Mouse (Mus musculus) cerebellum, adult 18-20 months (tissue): ENCODE measurements around the gene 1700022I11Rik.
"Not testable (repeated sequence)": the region's sequence is repeated elsewhere in the genome, so short reads cannot be mapped to it uniquely, and the experiment has no call there.

Experiments
- DNase-seq, 2 experiments: peaks; one replicate each; pipeline ENCODE4 v3.0.0; 2021

Gene 1700022I11Rik

GRCm38 (mm10) chr4:42952563-42952962 is 16.8 kb upstream of the 1700022I11Rik start:
- DNase-seq = peak; percentile 38 to 43

GRCm38 (mm10) chr4:42953435-42954094 is 15.8 kb upstream of the 1700022I11Rik start:
- DNase-seq = peak; percentile 51 to 54

GRCm38 (mm10) chr4:42954297-42954696 is 15.1 kb upstream of the 1700022I11Rik start:
- peak; percentile 80 to 89 for DNase-seq

- no peak for DNase-seq
Measured at GRCm38 (mm10) chr4:42955200-42955599, 14.2 kb upstream of the 1700022I11Rik start.

- no peak for DNase-seq
Measured at GRCm38 (mm10) chr4:42956581-42956980, 12.8 kb upstream of the 1700022I11Rik start.

- DNase-seq = no peak
Measured at GRCm38 (mm10) chr4:42957306-42957705, 12.1 kb upstream of the 1700022I11Rik start.

- no peak for DNase-seq
Measured at GRCm38 (mm10) chr4:42957979-42958378, 11.4 kb upstream of the 1700022I11Rik start.

- DNase-seq = no peak
Measured at GRCm38 (mm10) chr4:42958942-42959341, 10.5 kb upstream of the 1700022I11Rik start.

- no peak for DNase-seq
Measured at GRCm38 (mm10) chr4:42959382-42959781, 10.0 kb upstream of the 1700022I11Rik start.

- peak; percentile 67 to 69 for DNase-seq
Measured at GRCm38 (mm10) chr4:42961592-42961991, 7.8 kb upstream of the 1700022I11Rik start.

GRCm38 (mm10) chr4:42963480-42963879 is 5.9 kb upstream of the 1700022I11Rik start:
- no peak for DNase-seq

- peak; percentile 38 to 65 for DNase-seq
Measured at GRCm38 (mm10) chr4:42965039-42965719, 4.2 kb upstream of the 1700022I11Rik start.

- no peak for DNase-seq
Measured at GRCm38 (mm10) chr4:42972952-42973351, 3.5 kb downstream of the 1700022I11Rik start.

GRCm38 (mm10) chr4:42973868-42974267 is 4.5 kb downstream of the 1700022I11Rik start:
- DNase-seq = no peak

- no peak for DNase-seq
Measured at GRCm38 (mm10) chr4:42978062-42978461, 8.7 kb downstream of the 1700022I11Rik start.

- DNase-seq = not testable (repeated sequence)
Measured at GRCm38 (mm10) chr4:42980467-42980866, 11.1 kb downstream of the 1700022I11Rik start.

- no peak for DNase-seq
Measured at GRCm38 (mm10) chr4:42988296-42988695, 18.9 kb downstream of the 1700022I11Rik start.

GRCm38 (mm10) chr4:42998022-42998421 is 28.6 kb downstream of the 1700022I11Rik start:
- no peak for DNase-seq

GRCm38 (mm10) chr4:42999451-43000140 is 30.2 kb downstream of the 1700022I11Rik start:
- peak; percentile 68 to 78 for DNase-seq

GRCm38 (mm10) chr4:43000141-43000986 is 31.0 kb downstream of the 1700022I11Rik start, which contains the start of gene Vcp:
Gene Vcp, minus strand, starts transcription at chr4:43000507.
- DNase-seq = peak; percentile 98 to 99

GRCm38 (mm10) chr4:43001272-43001671 is 31.9 kb downstream of the 1700022I11Rik start:
- DNase-seq = no peak

- no peak for DNase-seq
Measured at GRCm38 (mm10) chr4:43002756-43003439, 33.5 kb downstream of the 1700022I11Rik start.
